Mouse (Mus musculus) adrenal gland, adult 18-20 months (tissue): Measurements from ENCODE around the gene Rtp3. TPM values are rescaled to one million over a fixed set of nuclear protein-coding genes. Genes with fewer than 3 reads are reported as not detected.

ENCODE experiments used
- DNase-seq, 2 experiments: peaks; one replicate each; pipeline ENCODE4 v3.0.0; 2021 to 2022; ENCODE audit warnings: low spot score in 2 of 2
- long read RNA-seq, 2 experiments: library from polyadenylated mRNA; stranded (forward); transcript quantifications; one replicate each; pipeline ENCODE4 v2.0.0; 2021
- total RNA-seq, 2 experiments: library from RNA; stranded (reverse); gene quantifications; 1 replicate in 1 of 2; 2 replicates in 1 of 2; pipeline ENCODE4 v1.2.3; 2021

The Rtp3 gene
- 1 to 10 TPM; 3.8 to 5.4 TPM for total RNA-seq
- long read RNA-seq, experiment 1 = 0 reads
- long read RNA-seq, experiment 2, partial matches to known transcripts = 0 of 2 reads
- long read RNA-seq, experiment 2, other reads (novel, unspliced or antisense) = 1 of 2 reads

GRCm38 (mm10) chr9:110990204-110990603 lies at the start of gene Rtp3:
Gene Rtp3, minus strand, starts transcription at chr9:110990583.
- DNase-seq = peak in 1 of 2 experiments; percentile 25

GRCm38 (mm10) chr9:111039966-111040365 lies 49.6 kb upstream of the Rtp3 start:
- peak; percentile 29 to 46 for DNase-seq

GRCm38 (mm10) chr9:111033717-111034116 lies 43.3 kb upstream of the Rtp3 start:
- no peak for DNase-seq

GRCm38 (mm10) chr9:111026791-111027190 lies 36.4 kb upstream of the Rtp3 start:
- no peak for DNase-seq

GRCm38 (mm10) chr9:111019022-111019421 lies 28.6 kb upstream of the Rtp3 start, which contains the start of gene Ltf:
Gene Ltf, plus strand, starts transcription at chr9:111019271.
- DNase-seq = no peak

- no peak for DNase-seq
Measured at GRCm38 (mm10) chr9:111015658-111016057, 25.3 kb upstream of the Rtp3 start.

GRCm38 (mm10) chr9:111012041-111012440 lies 21.7 kb upstream of the Rtp3 start:
- DNase-seq = no peak

- DNase-seq = no peak
Measured at GRCm38 (mm10) chr9:111011550-111011949, 21.2 kb upstream of the Rtp3 start.

GRCm38 (mm10) chr9:111009763-111010162 lies 19.4 kb upstream of the Rtp3 start:
- DNase-seq = no peak

GRCm38 (mm10) chr9:111006544-111006943 lies 16.2 kb upstream of the Rtp3 start:
- no peak for DNase-seq

GRCm38 (mm10) chr9:111003279-111003678 lies 12.9 kb upstream of the Rtp3 start:
- no peak for DNase-seq

- no peak for DNase-seq
Measured at GRCm38 (mm10) chr9:111001621-111002020, 11.2 kb upstream of the Rtp3 start.

GRCm38 (mm10) chr9:110999856-111000255 lies 9.5 kb upstream of the Rtp3 start:
- no peak for DNase-seq

GRCm38 (mm10) chr9:110999056-110999455 lies 8.7 kb upstream of the Rtp3 start:
- no peak for DNase-seq

- peak; percentile 62 to 69 for DNase-seq
Measured at GRCm38 (mm10) chr9:110997245-110997644, 6.9 kb upstream of the Rtp3 start.

- DNase-seq = peak; percentile 59 to 64
Measured at GRCm38 (mm10) chr9:110994716-110995172, 4.4 kb upstream of the Rtp3 start.

GRCm38 (mm10) chr9:110993281-110993709 lies 2.9 kb upstream of the Rtp3 start:
- DNase-seq = no peak

- no peak for DNase-seq
Measured at GRCm38 (mm10) chr9:110989543-110989942, 840 bp downstream of the Rtp3 start.

- no peak for DNase-seq
Measured at GRCm38 (mm10) chr9:110989141-110989540, 1.2 kb downstream of the Rtp3 start.

GRCm38 (mm10) chr9:110988078-110988477 lies 2.3 kb downstream of the Rtp3 start:
- DNase-seq = no peak

- DNase-seq = no peak
Measured at GRCm38 (mm10) chr9:110987331-110987730, 3.1 kb downstream of the Rtp3 start.

- no peak for DNase-seq
Measured at GRCm38 (mm10) chr9:110985951-110986350, 4.4 kb downstream of the Rtp3 start.

- no peak for DNase-seq
Measured at GRCm38 (mm10) chr9:110985541-110985940, 4.8 kb downstream of the Rtp3 start.
